Mouse (Mus musculus): Measurements from ENCODE around the gene Atp1a4. TPM values are rescaled to one million over a fixed set of nuclear protein-coding genes. Genes with fewer than 3 reads are reported as not detected.

The Atp1a4 gene
- polyA plus RNA-seq, 1 experiment = not detected

DNA sequence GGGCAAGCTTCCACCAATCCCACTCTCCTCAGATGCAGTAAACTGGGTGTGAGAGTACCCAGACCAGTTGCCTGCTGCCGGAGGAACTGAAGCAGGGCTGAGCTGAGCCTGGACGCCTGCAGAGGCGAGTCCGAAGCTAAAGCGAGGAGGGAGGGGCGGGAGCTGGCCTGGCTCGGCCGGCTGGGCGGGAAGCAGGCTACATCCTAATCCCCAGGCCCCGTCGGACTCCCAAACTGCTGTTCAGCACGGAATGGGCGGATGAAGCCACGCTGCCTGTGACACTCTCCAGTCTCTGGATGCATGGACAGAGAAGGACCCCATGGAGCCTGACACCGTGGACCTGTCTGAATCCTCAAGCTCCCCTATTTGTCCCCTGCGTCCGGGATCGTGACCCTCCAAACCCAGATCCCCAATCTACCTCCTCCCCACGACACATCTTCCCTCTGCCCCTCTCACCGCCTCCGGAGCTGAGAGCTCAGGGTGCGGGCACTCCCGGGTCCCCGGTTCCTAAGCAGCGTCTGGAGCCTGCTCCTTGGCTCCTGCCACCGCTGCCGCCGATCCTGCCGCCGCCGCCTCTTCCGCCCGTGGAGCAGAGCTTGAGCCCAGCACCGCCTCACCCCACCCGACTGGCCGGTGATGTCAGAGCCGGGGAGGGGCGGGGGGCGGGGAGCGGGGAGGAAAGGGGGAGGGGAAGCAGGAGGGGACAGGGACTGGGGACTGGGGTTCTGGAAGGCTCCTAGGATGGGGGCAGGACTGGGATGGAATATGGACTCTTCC is 51.9 kb downstream of the Atp1a4 start, which contains the start of gene Pea15a:
Gene Pea15a (minus strand): TSS at position 664 of the 777 bp plus-strand sequence.
- TF ChIP-seq FOSL1 (IDR thresholded peaks at IDR 0.05; ENCODE audit: insufficient read depth, low read length, poor library complexity, severe bottlenecking) (no peak), MAX (IDR thresholded peaks at IDR 0.05) (no peak), CEBPB (IDR thresholded peaks at IDR 0.05; ENCODE audit: low read depth) (no peak), CTCF (IDR thresholded peaks at IDR 0.05; ENCODE audit: control insufficient read depth, insufficient read depth, insufficient read length) (no peak), USF1 (IDR thresholded peaks at IDR 0.05; ENCODE audit: low read depth) (no peak), MYOG (IDR thresholded peaks at IDR 0.05; ENCODE audit: control insufficient read depth, extremely low read depth, insufficient read length) (no peak), MYOD1 (IDR thresholded peaks at IDR 0.05; ENCODE audit: control insufficient read depth, insufficient read length, low read depth) (no peak)
- H3ac ChIP-seq (ENCODE audit: control insufficient read depth, insufficient read length, low read depth) = peak within 1 kb of the TSS; percentile 82

DNA sequence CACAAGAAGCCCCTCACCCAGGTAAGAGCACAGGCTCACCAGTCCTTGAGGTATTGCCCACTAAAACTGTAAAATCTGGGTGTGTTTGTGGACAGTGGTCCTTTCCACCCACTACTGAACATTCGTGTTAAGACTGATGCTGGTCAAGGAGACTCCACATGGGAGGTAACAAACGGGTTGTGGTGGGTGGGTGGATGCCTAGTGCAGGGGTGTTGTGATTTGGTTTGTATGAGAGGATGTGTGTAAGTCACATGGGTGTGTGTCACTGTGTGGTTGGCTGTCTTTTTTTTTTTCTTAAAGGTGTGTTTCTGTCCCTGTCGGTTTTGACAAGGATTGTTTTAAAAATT is 52.5 kb downstream of the Atp1a4 start:
- peak overlapping the region; percentile 80 for H3K4me3 ChIP-seq (ENCODE audit: insufficient read depth, poor library complexity, severe bottlenecking)
- TF ChIP-seq USF1 (IDR thresholded peaks at IDR 0.05; ENCODE audit: low read depth) (peak; percentile 62), MYOD1 (IDR thresholded peaks at IDR 0.05; ENCODE audit: control insufficient read depth, insufficient read length, low read depth) (no peak)
- peaks cover 58% of the 10 kb centered on the region for H3K79me2 ChIP-seq (ENCODE audit: control insufficient read depth, insufficient read depth)
- H3K79me3 ChIP-seq (ENCODE audit: low read depth) = peaks cover 14% of the 10 kb centered on the region
- H3ac ChIP-seq (ENCODE audit: control insufficient read depth, insufficient read length, low read depth) = peak overlapping the region; percentile 82
- no peaks in the 10 kb centered on the region for H3K27me3 ChIP-seq (ENCODE audit: control insufficient read depth, insufficient read depth, insufficient read length)
- no peaks in the 10 kb centered on the region for H3K36me3 ChIP-seq (ENCODE audit: control insufficient read depth, insufficient read depth)

More for the DNA sequence above, 51.9 kb downstream of the Atp1a4 start, which contains the start of gene Pea15a:
- H3K79me3 ChIP-seq (ENCODE audit: low read depth) = peaks cover 14% of the 10 kb centered on the region
- no peaks in the 10 kb centered on the region for H3K27me3 ChIP-seq (ENCODE audit: control insufficient read depth, insufficient read depth, insufficient read length)
- peaks cover 52% of the 10 kb centered on the region for H3K79me2 ChIP-seq (ENCODE audit: control insufficient read depth, insufficient read depth)
- no peaks in the 10 kb centered on the region for H3K36me3 ChIP-seq (ENCODE audit: control insufficient read depth, insufficient read depth)
- H3K4me3 ChIP-seq (ENCODE audit: insufficient read depth, poor library complexity, severe bottlenecking) = peak within 1 kb of the TSS; percentile 80

DNA sequence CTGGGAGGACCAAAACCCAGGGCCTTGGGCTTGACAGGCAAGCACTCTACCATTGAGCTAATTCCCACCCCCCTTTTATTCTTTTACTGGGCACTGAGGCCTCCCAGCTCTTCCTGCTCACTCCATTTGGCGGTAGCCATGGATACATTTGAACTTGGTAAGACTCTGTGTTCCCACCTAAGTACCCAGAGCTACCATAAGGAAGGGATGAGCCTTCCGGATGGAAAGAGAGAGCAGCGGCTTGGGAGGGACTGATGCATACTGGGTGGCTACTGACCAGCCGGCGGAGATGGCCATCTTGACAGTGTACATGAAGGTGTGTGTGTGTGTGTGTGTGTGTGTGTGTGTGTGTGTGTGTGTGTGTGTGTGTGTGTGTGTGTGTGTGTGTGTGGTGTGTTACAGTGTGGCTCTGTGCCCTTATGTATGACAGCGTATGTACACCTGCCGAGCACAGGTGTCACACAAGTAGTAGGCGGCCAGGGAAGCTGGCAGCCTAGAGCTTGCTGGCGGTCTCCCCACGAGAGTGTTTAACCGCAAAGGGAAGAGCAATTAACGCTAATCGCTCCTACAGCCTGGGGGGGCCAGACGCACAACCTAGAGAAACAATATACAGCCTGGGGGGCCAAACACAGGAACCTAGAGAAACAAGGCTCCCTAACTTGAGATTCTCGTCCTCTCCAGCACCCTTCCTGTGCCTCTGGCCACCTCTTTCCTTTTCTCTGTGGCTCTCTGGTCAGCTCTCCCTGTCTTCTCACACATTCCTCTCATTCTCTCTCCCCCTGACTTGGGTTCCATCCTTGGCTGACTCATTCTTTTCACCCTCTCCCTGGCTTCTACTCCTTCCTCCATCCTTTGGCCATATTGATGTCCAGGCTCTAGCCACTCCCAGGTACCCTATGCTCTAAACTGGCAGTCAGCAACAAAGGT is 53.1 kb downstream of the Atp1a4 start:
- peak overlapping the region; percentile 80 for H3K4me3 ChIP-seq (ENCODE audit: insufficient read depth, poor library complexity, severe bottlenecking)
- H3K79me2 ChIP-seq (ENCODE audit: control insufficient read depth, insufficient read depth) = peaks cover 59% of the 10 kb centered on the region
- TF ChIP-seq MAX (IDR thresholded peaks at IDR 0.05) (no peak), USF1 (IDR thresholded peaks at IDR 0.05; ENCODE audit: low read depth) (no peak), CTCF (IDR thresholded peaks at IDR 0.05; ENCODE audit: control insufficient read depth, insufficient read depth, insufficient read length) (no peak), MYOG (IDR thresholded peaks at IDR 0.05; ENCODE audit: control insufficient read depth, extremely low read depth, insufficient read length) (no peak), CEBPB (IDR thresholded peaks at IDR 0.05; ENCODE audit: low read depth) (no peak), MYOD1 (IDR thresholded peaks at IDR 0.05; ENCODE audit: control insufficient read depth, insufficient read length, low read depth) (no peak), FOSL1 (IDR thresholded peaks at IDR 0.05; ENCODE audit: insufficient read depth, low read length, poor library complexity, severe bottlenecking) (no peak)
- H3K27me3 ChIP-seq (ENCODE audit: control insufficient read depth, insufficient read depth, insufficient read length) = no peaks in the 10 kb centered on the region
- H3K79me3 ChIP-seq (ENCODE audit: low read depth) = peaks cover 14% of the 10 kb centered on the region
- H3ac ChIP-seq (ENCODE audit: control insufficient read depth, insufficient read length, low read depth) = peak overlapping the region; percentile 82
- H3K36me3 ChIP-seq (ENCODE audit: control insufficient read depth, insufficient read depth) = peaks cover 5% of the 10 kb centered on the region

DNA sequence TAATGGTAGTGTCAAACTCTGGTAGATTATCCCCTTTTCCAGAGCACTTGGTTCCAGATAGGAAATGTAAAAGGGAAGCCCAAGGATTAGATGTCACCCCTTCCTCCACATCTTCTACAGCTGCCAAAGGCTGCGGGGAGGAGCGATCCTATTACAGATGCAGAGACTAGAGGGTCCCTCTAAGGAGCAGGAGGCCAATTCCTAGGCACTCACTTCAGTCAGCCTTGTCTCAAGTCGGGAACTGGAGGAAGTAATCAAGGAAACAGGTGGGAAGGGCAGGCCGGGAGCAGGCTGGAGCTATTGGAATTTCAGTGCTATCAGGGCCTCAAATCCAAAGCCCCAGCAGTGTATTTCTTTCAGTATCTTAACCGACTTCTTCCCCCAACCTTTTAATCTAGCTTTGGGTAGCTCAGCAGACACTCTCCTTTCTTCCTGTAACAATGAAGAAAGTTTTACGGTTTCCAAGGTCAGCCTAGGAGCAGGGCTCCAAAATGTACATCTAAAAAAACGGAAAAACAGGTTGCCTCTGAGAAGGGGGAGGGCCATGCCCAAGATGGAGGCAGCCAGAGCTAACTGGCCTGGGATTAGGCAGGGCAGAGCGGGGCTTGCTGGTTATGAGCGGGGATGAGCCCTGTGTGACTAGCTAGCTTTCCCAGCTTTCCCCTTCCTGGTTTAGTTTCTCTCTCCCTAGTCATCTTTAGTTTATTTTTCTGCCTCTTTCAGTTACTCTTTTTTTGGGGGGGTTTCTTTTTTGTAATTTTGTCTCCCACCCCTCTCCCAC is 54.0 kb downstream of the Atp1a4 start:
- Histone ChIP-seq H3K27me3 (ENCODE audit: control insufficient read depth, insufficient read depth, insufficient read length) (no peaks in the 10 kb centered on the region), H3K79me2 (ENCODE audit: control insufficient read depth, insufficient read depth) (peaks cover 59% of the 10 kb centered on the region), H3K79me3 (ENCODE audit: low read depth) (peaks cover 14% of the 10 kb centered on the region), H3ac (ENCODE audit: control insufficient read depth, insufficient read length, low read depth) (no peak overlapping the region), H3K36me3 (ENCODE audit: control insufficient read depth, insufficient read depth) (peaks cover 13% of the 10 kb centered on the region), H3K4me3 (ENCODE audit: insufficient read depth, poor library complexity, severe bottlenecking) (no peak overlapping the region)
- TF ChIP-seq FOSL1 (IDR thresholded peaks at IDR 0.05; ENCODE audit: insufficient read depth, low read length, poor library complexity, severe bottlenecking) (no peak), USF1 (IDR thresholded peaks at IDR 0.05; ENCODE audit: low read depth) (no peak), CEBPB (IDR thresholded peaks at IDR 0.05; ENCODE audit: low read depth) (no peak), MYOG (IDR thresholded peaks at IDR 0.05; ENCODE audit: control insufficient read depth, extremely low read depth, insufficient read length) (no peak), MYOD1 (IDR thresholded peaks at IDR 0.05; ENCODE audit: control insufficient read depth, insufficient read length, low read depth) (no peak)

DNA sequence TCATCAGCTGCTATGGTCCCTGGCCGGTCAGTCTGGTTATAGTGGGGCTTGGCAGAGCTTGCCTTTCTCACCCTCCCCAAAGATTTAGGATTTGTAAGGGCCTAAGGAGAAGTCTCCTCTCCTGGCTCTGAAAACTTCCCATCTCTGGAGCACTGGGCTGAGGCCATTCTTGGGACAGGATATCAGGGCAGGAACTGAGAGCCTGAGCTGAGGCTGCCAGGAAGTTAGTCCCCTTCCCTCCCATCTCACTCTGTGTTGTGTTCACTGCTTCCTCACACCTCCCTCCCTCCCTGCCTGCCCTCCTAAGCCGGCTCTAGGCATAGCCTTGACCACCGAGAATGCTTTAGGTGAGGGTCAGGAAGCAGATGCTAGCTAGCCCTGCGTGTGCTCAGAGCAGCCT is 54.6 kb downstream of the Atp1a4 start:
- no peak overlapping the region for H3K4me3 ChIP-seq (ENCODE audit: insufficient read depth, poor library complexity, severe bottlenecking)
- H3K79me3 ChIP-seq (ENCODE audit: low read depth) = peaks cover 14% of the 10 kb centered on the region
- no peaks in the 10 kb centered on the region for H3K27me3 ChIP-seq (ENCODE audit: control insufficient read depth, insufficient read depth, insufficient read length)
- TF ChIP-seq MYOG (IDR thresholded peaks at IDR 0.05; ENCODE audit: control insufficient read depth, extremely low read depth, insufficient read length) = no peak
- TF ChIP-seq FOSL1 (IDR thresholded peaks at IDR 0.05; ENCODE audit: insufficient read depth, low read length, poor library complexity, severe bottlenecking) = no peak
- TF ChIP-seq CEBPB (IDR thresholded peaks at IDR 0.05; ENCODE audit: low read depth) = no peak
- no peak for TF ChIP-seq USF1 (IDR thresholded peaks at IDR 0.05; ENCODE audit: low read depth)
- no peak for TF ChIP-seq MAX (IDR thresholded peaks at IDR 0.05)
- TF ChIP-seq CTCF (IDR thresholded peaks at IDR 0.05; ENCODE audit: control insufficient read depth, insufficient read depth, insufficient read length) = no peak
- peaks cover 17% of the 10 kb centered on the region for H3K36me3 ChIP-seq (ENCODE audit: control insufficient read depth, insufficient read depth)
- H3K79me2 ChIP-seq (ENCODE audit: control insufficient read depth, insufficient read depth) = peaks cover 59% of the 10 kb centered on the region
- H3ac ChIP-seq (ENCODE audit: control insufficient read depth, insufficient read length, low read depth) = no peak overlapping the region

All from C2C12 (cell line).